Mouse (Mus musculus): Measurements from ENCODE around the gene Glce. TPM values are rescaled to one million over a fixed set of nuclear protein-coding genes. Genes with fewer than 3 reads are reported as not detected.

Glce gene
- total and polyA plus RNA-seq, 3 experiments = 7.4 to 16.4 (median 13.1) TPM

GRCm38 (mm10) chr9:62060431-62060830 lies 62.0 kb downstream of the Glce start:
- H3K4me3 ChIP-seq (replicated peaks in 1 of 3; ENCODE audit: low read depth in 2 of 3, low read length in 2 of 3, poor library complexity in 1 of 3) = no peak overlapping the region
- H3K4me1 ChIP-seq (ENCODE audit: control insufficient read depth in 1 of 2, insufficient read depth in 2 of 2) = peaks cover 7 to 24% of the 10 kb centered on the region in 2 experiments
- H3K27ac ChIP-seq (ENCODE audit: insufficient read depth, low read depth) = no peak overlapping the region
- no peaks in the 10 kb centered on the region for H3K79me2 ChIP-seq (replicated peaks; ENCODE audit: control insufficient read depth, extremely low read depth, insufficient read depth, poor library complexity, severe bottlenecking)
- H3K9me3 ChIP-seq (replicated peaks; ENCODE audit: low read length) = no peaks in the 10 kb centered on the region
- DNase-seq (ENCODE audit: extremely low read depth) = no peak
- peaks cover 10 to 15% of the 10 kb centered on the region in 2 experiments for H3K36me3 ChIP-seq (replicated peaks in 1 of 2; ENCODE audit: control insufficient read depth in 1 of 2, insufficient read depth in 1 of 2, low read length in 1 of 2)
- TF ChIP-seq MAFK (IDR thresholded peaks at IDR 0.05; ENCODE audit: insufficient replicate concordance, low read length) (no peak), USF1 (IDR thresholded peaks at IDR 0.05; ENCODE audit: low read depth, low read length) (no peak), EP300 (IDR thresholded peaks at IDR 0.05; ENCODE audit: low read length) (no peak), NRF1 (IDR thresholded peaks at IDR 0.05; ENCODE audit: low read depth, low read length) (no peak), TBP (conservative IDR thresholded peaks at IDR 0.05; ENCODE audit: low read depth, low read length) (no peak), ZKSCAN1 (IDR thresholded peaks at IDR 0.05; ENCODE audit: borderline replicate concordance, low read depth, low read length) (no peak), MEF2A (IDR thresholded peaks at IDR 0.05; ENCODE audit: borderline replicate concordance, low read depth, low read length) (no peak), SIN3A (IDR thresholded peaks at IDR 0.05; ENCODE audit: low read length) (no peak), ELF1 (IDR thresholded peaks at IDR 0.05; ENCODE audit: low read depth, low read length) (no peak), TCF12 (IDR thresholded peaks at IDR 0.05; ENCODE audit: low read depth, low read length) (no peak), CHD2 (IDR thresholded peaks at IDR 0.05; ENCODE audit: low read length) (no peak), ZMIZ1 (IDR thresholded peaks at IDR 0.05; ENCODE audit: low read depth, low read length) (no peak), POLR2AphosphoS2 (IDR thresholded peaks at IDR 0.05; ENCODE audit: low read depth, low read length) (no peak), USF2 (conservative IDR thresholded peaks at IDR 0.05; ENCODE audit: low read depth, low read length) (no peak)
- in situ Hi-C loops (cut with MboI; ENCODE audit: low pct_ligation_motif_present, low pct_unique_long_range_greater_than_20kb, low sequenced_read_pairs) = no loop called here
- H3K9ac ChIP-seq (ENCODE audit: insufficient read depth, low read depth) = no peak overlapping the region
- dilution Hi-C loops (cut with MboI; ENCODE audit: extremely low pct_ligation_motif_present, extremely low pct_unique_long_range_greater_than_20kb, low sequenced_read_pairs) = no loop called here
- H3K27me3 ChIP-seq (replicated peaks) = no peaks in the 10 kb centered on the region
- no peak overlapping the region for H3K4me2 ChIP-seq (ENCODE audit: insufficient read depth, low read depth, poor library complexity, severe bottlenecking)

GRCm38 (mm10) chr9:62059941-62060340 lies 62.5 kb downstream of the Glce start:
- no peak overlapping the region for H3K27ac ChIP-seq (ENCODE audit: insufficient read depth, low read depth)
- H3K9me3 ChIP-seq (replicated peaks; ENCODE audit: low read length) = no peaks in the 10 kb centered on the region
- in situ Hi-C loops (cut with MboI; ENCODE audit: low pct_ligation_motif_present, low pct_unique_long_range_greater_than_20kb, low sequenced_read_pairs) (no loop called here), dilution Hi-C loops (cut with MboI; ENCODE audit: extremely low pct_ligation_motif_present, extremely low pct_unique_long_range_greater_than_20kb, low sequenced_read_pairs) (no loop called here)
- H3K4me3 ChIP-seq (replicated peaks in 1 of 3; ENCODE audit: low read depth in 2 of 3, low read length in 2 of 3, poor library complexity in 1 of 3) = no peak overlapping the region
- no peaks in the 10 kb centered on the region for H3K79me2 ChIP-seq (replicated peaks; ENCODE audit: control insufficient read depth, extremely low read depth, insufficient read depth, poor library complexity, severe bottlenecking)
- no peak overlapping the region for H3K9ac ChIP-seq (ENCODE audit: insufficient read depth, low read depth)
- no peak for TF ChIP-seq CHD2 (IDR thresholded peaks at IDR 0.05; ENCODE audit: low read length)
- no peak for TF ChIP-seq POLR2A (IDR thresholded peaks at IDR 0.05; ENCODE audit: low read depth, low read length)
- no peak overlapping the region for H3K4me2 ChIP-seq (ENCODE audit: insufficient read depth, low read depth, poor library complexity, severe bottlenecking)
- H3K36me3 ChIP-seq (replicated peaks in 1 of 2; ENCODE audit: control insufficient read depth in 1 of 2, insufficient read depth in 1 of 2, low read length in 1 of 2) = peaks cover 10 to 15% of the 10 kb centered on the region in 2 experiments
- no peak for DNase-seq (ENCODE audit: extremely low read depth)
- H3K27me3 ChIP-seq (replicated peaks) = no peaks in the 10 kb centered on the region
- peaks cover 7 to 24% of the 10 kb centered on the region in 2 experiments for H3K4me1 ChIP-seq (ENCODE audit: control insufficient read depth in 1 of 2, insufficient read depth in 2 of 2)
